In the genomic region with DNA sequence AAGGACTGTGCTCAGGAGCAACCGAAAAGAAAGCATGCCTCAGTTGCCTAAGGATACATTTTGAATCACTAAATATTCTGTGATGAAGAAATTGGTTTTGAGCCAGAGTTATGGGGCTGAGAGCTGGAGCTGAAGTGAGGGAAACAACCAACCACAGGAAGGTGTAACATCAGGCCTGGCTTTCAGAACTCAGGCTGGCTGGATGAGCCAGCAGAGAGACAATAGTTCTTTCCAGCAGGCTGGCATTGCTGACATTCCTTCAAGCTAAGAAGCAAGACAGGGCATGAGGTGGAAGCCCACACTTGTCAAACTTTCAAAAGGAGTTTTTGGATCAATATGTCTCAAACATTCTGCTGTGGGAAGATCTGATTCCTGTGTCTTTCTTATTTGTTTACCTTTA, we compare ENCODE assay signal across 29 mouse cellular contexts. TPM values are rescaled to one million over a fixed set of nuclear protein-coding genes. Genes with fewer than 3 reads are reported as not detected.
DNase-seq lines count a peak whose midpoint lies in the region; ATAC-seq and TF ChIP-seq lines count a peak whose summit lies in the region.
"Had no signal": no experiment of that assay in that cellular context is flagged by ENCODE, and none has a peak within 500 bp of the region (broad histone marks: within the 10 kb centered on the region; RNA-seq: fewer than 3 reads in every experiment).

No protein-coding gene starts in this region.

- H3K9ac ChIP-seq in embryonic facial prominence, embryonic 14.5 days (ENCODE audit: low read depth, low read length): no peak overlapping the region
- H3K9ac ChIP-seq in forebrain, postnatal 0 days: no peak overlapping the region
- H3K9ac ChIP-seq: embryonic facial prominence, embryonic 13.5 days; forebrain, embryonic 12.5 days; forebrain, embryonic 15.5 days; heart, embryonic 13.5 days; hindbrain, embryonic 14.5 days had no signal

- H3K4me1 ChIP-seq in embryonic facial prominence, embryonic 14.5 days (ENCODE audit: control insufficient read depth, insufficient read depth, low read length): no peaks in the 10 kb centered on the region
- no peaks in the 10 kb centered on the region for H3K4me1 ChIP-seq in embryonic facial prominence, embryonic 10.5 days
- H3K4me1 ChIP-seq in forebrain, postnatal 0 days (ENCODE audit: insufficient read depth): no peaks in the 10 kb centered on the region
- H3K4me1 ChIP-seq: embryonic facial prominence, embryonic 13.5 days; forebrain, embryonic 12.5 days; forebrain, embryonic 15.5 days; heart, embryonic 10.5 days had no signal

- H3K9me3 ChIP-seq in embryonic facial prominence, embryonic 14.5 days (ENCODE audit: control insufficient read depth, low read length): no peaks in the 10 kb centered on the region
- H3K9me3 ChIP-seq in embryonic facial prominence, embryonic 10.5 days: no peaks in the 10 kb centered on the region
- H3K9me3 ChIP-seq in forebrain, postnatal 0 days (ENCODE audit: low read length): no peaks in the 10 kb centered on the region
- H3K9me3 ChIP-seq: embryonic facial prominence, embryonic 13.5 days; forebrain, embryonic 12.5 days; forebrain, embryonic 15.5 days; G1E; heart, embryonic 10.5 days; heart, embryonic 13.5 days had no signal

- peak; percentile 17 for DNase-seq in embryonic facial prominence, embryonic 14.5 days (ENCODE audit: low spot score)
- no peak for DNase-seq in embryonic facial prominence, embryonic 10.5 days (ENCODE audit: low spot score)
- DNase-seq in NIH3T3 (ENCODE audit: low read depth): peak; percentile 25
- DNase-seq in fibroblast of lung, adult 2 months (ENCODE audit: low read depth): peak; percentile 46
- no peak for DNase-seq in left cerebral cortex, adult 11 months (ENCODE audit: low spot score)
- DNase-seq in forebrain, postnatal 0 days: no peak
- DNase-seq: adrenal gland, adult 2 months; adrenal gland, postnatal 14 days; B cell, adult 2 months; cerebellum, adult 11 months; cerebellum, adult 2 months; cerebellum, adult 9-11 months; cerebellum, postnatal 25 days; gastrocnemius, postnatal 10 days; gastrocnemius, postnatal 36 days; heart, adult 2 months; heart, postnatal 14 days; heart, postnatal 4 days had no signal

- 0 out of 2 replicates have a peak, but pooled peaks have one; percentile 30 for ATAC-seq in embryonic facial prominence, embryonic 14.5 days (ENCODE audit: low read depth)
- ATAC-seq in forebrain, postnatal 0 days: no peak
- ATAC-seq: forebrain, embryonic 15.5 days; hindbrain, postnatal 0 days; inflammation-experienced regulatory T-cells, adult 6 months; intestine, embryonic 16.5 days had no signal

- no peak overlapping the region for H3K27ac ChIP-seq in embryonic facial prominence, embryonic 14.5 days (replicated peaks; ENCODE audit: low read depth, low read length)
- no peak overlapping the region; the same call in 1 of the 2 replicates for H3K27ac ChIP-seq in embryonic facial prominence, embryonic 10.5 days (replicated peaks)
- no peak overlapping the region for H3K27ac ChIP-seq in forebrain, postnatal 0 days (ENCODE audit: low read depth, low read length)
- H3K27ac ChIP-seq: embryonic facial prominence, embryonic 13.5 days; forebrain, embryonic 12.5 days; forebrain, embryonic 15.5 days; heart, adult 2 months; heart, embryonic 10.5 days; heart, embryonic 13.5 days; hindbrain, embryonic 14.5 days; hindbrain, postnatal 0 days had no signal

- no peaks in the 10 kb centered on the region for H3K36me3 ChIP-seq in embryonic facial prominence, embryonic 14.5 days (ENCODE audit: control insufficient read depth, insufficient read depth, low read length)
- no peaks in the 10 kb centered on the region for H3K36me3 ChIP-seq in embryonic facial prominence, embryonic 10.5 days (replicated peaks)
- H3K36me3 ChIP-seq in forebrain, postnatal 0 days (ENCODE audit: insufficient read depth): no peaks in the 10 kb centered on the region
- H3K36me3 ChIP-seq: embryonic facial prominence, embryonic 13.5 days; forebrain, embryonic 12.5 days; forebrain, embryonic 15.5 days; G1E; heart, embryonic 10.5 days; heart, embryonic 13.5 days had no signal

- TF ChIP-seq CTCF in forebrain, postnatal 0 days (IDR thresholded peaks at IDR 0.05; ENCODE audit: low read depth): no peak

- no peaks in the 10 kb centered on the region for H3K27me3 ChIP-seq in embryonic facial prominence, embryonic 14.5 days (replicated peaks; ENCODE audit: control insufficient read depth, insufficient read depth, low read length)
- no peaks in the 10 kb centered on the region for H3K27me3 ChIP-seq in embryonic facial prominence, embryonic 10.5 days (replicated peaks; ENCODE audit: low read depth, poor library complexity, severe bottlenecking)
- H3K27me3 ChIP-seq in forebrain, postnatal 0 days (ENCODE audit: insufficient read depth, low read length): no peaks in the 10 kb centered on the region
- H3K27me3 ChIP-seq: CH12.LX; embryonic facial prominence, embryonic 13.5 days; forebrain, embryonic 12.5 days; forebrain, embryonic 15.5 days; heart, embryonic 13.5 days had no signal

- H3K4me2 ChIP-seq in embryonic facial prominence, embryonic 14.5 days (ENCODE audit: low read depth, low read length): no peak overlapping the region
- H3K4me2 ChIP-seq in forebrain, postnatal 0 days (ENCODE audit: low read depth): no peak overlapping the region
- H3K4me2 ChIP-seq: embryonic facial prominence, embryonic 13.5 days; forebrain, embryonic 12.5 days; forebrain, embryonic 15.5 days; heart, embryonic 13.5 days; hindbrain, embryonic 14.5 days had no signal

- WGBS in embryonic facial prominence, embryonic 14.5 days: 59% methylated on average over 1 of the region's 1 CpGs
- WGBS in embryonic facial prominence, embryonic 10.5 days: 92% methylated on average over 1 of the region's 1 CpGs
- 93% methylated on average over 1 of the region's 1 CpGs for WGBS in forebrain, postnatal 0 days

- H3K4me3 ChIP-seq in embryonic facial prominence, embryonic 14.5 days (ENCODE audit: low read depth, low read length): no peak overlapping the region
- H3K4me3 ChIP-seq in embryonic facial prominence, embryonic 10.5 days: no peak overlapping the region
- no peak overlapping the region for H3K4me3 ChIP-seq in forebrain, postnatal 0 days (ENCODE audit: low read depth, low read length)
- H3K4me3 ChIP-seq: embryonic facial prominence, embryonic 13.5 days; forebrain, embryonic 12.5 days; forebrain, embryonic 15.5 days; heart, adult 2 months; heart, embryonic 10.5 days; heart, embryonic 13.5 days had no signal

RNA-seq across cellular contexts. Expression of gene Mbnl1, which starts 48.5 kb away (rescaled TPM):
- 110 and 113 TPM in 2 replicates for polyA plus RNA-seq in embryonic facial prominence, embryonic 14.5 days (2014; fragmentation: Nextera tagmentation; extraction: Ambion mirVana)
- polyA plus RNA-seq in embryonic facial prominence, embryonic 10.5 days (2016; fragmentation: Nextera tagmentation; extraction: Ambion mirVana): 52.2 and 55.0 TPM in 2 replicates
- total RNA-seq in forebrain, postnatal 0 days (2014; rRNA removed): 73.6 and 84.7 TPM in 2 replicates
- 35.1 and 42.7 TPM in 2 replicates for polyA plus RNA-seq in forebrain, postnatal 0 days (2015; fragmentation: Nextera tagmentation; extraction: Ambion mirVana)

Comparison
In these comparisons a context has a peak if more than half of its experiments do, and no peak if none do; other contexts are left out.
1. DNase-seq: peak in embryonic facial prominence, embryonic 14.5 days (single experiment), NIH3T3 (single experiment) and fibroblast of lung, adult 2 months (single experiment); none in embryonic facial prominence, embryonic 10.5 days (single experiment), left cerebral cortex, adult 11 months (single experiment) and forebrain, postnatal 0 days (single experiment).